In the genomic region with DNA sequence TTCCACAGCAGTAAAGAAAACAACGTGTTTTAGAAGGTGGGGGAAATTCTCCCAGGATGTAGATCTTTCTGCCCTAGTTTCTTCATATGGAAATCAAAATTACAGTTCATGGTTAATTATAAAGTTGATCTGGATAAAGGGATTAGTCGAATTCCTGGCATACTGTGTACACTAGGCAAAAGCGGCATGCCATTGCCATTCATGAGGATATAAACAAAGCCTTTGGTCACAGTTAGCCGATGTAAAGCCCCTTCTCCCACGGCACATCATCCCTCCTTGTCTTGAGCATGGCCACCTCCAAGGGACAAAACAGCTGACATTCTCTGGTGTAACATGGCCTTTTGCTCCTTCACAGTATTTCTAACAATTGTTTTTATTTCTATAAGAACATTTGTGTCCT, we compare ENCODE assay signal across 18 mouse cellular contexts. TPM values are rescaled to one million over a fixed set of nuclear protein-coding genes. Genes with fewer than 3 reads are reported as not detected.
DNase-seq lines count a peak whose midpoint lies in the region; ATAC-seq lines count a peak whose summit lies in the region.
"Had no signal": no experiment of that assay in that cellular context is flagged by ENCODE, and none has a peak within 500 bp of the region (broad histone marks: within the 10 kb centered on the region; RNA-seq: fewer than 3 reads in every experiment).

No protein-coding gene starts in this region.

- no peak overlapping the region for H3K9ac ChIP-seq in neural tube, embryonic 11.5 days (ENCODE audit: low read length)
- no peak overlapping the region for H3K9ac ChIP-seq in hindbrain, embryonic 14.5 days
- no peak overlapping the region for H3K9ac ChIP-seq in neural tube, embryonic 15.5 days (replicated peaks)
- H3K9ac ChIP-seq: embryonic facial prominence, embryonic 12.5 days; heart, embryonic 15.5 days; liver, embryonic 13.5 days had no signal

- H3K27me3 ChIP-seq in neural tube, embryonic 11.5 days (ENCODE audit: control insufficient read depth, insufficient read depth, low read length) = no peaks in the 10 kb centered on the region
- no peaks in the 10 kb centered on the region for H3K27me3 ChIP-seq in hindbrain, embryonic 14.5 days (ENCODE audit: control insufficient read depth, insufficient read depth, low read length)
- peaks cover 4% of the 10 kb centered on the region; the same call in 1 of the 2 replicates for H3K27me3 ChIP-seq in neural tube, embryonic 15.5 days (replicated peaks)

- peaks cover 12% of the 10 kb centered on the region for H3K4me1 ChIP-seq in neural tube, embryonic 11.5 days (ENCODE audit: control insufficient read depth, insufficient read depth, low read length)
- no peaks in the 10 kb centered on the region; the same call in 1 of the 2 replicates for H3K4me1 ChIP-seq in hindbrain, embryonic 14.5 days (replicated peaks; ENCODE audit: control insufficient read depth, insufficient read depth, low read length)
- peaks cover 12% of the 10 kb centered on the region for H3K4me1 ChIP-seq in neural tube, embryonic 15.5 days

- 37% methylated on average over 5 of the region's 5 CpGs for WGBS in neural tube, embryonic 11.5 days
- WGBS in hindbrain, embryonic 14.5 days = 12% methylated on average over 5 of the region's 5 CpGs
- 18% methylated on average over 5 of the region's 5 CpGs for WGBS in neural tube, embryonic 15.5 days

- no peaks in the 10 kb centered on the region for H3K36me3 ChIP-seq in neural tube, embryonic 11.5 days (ENCODE audit: control insufficient read depth, insufficient read depth, low read length)
- no peaks in the 10 kb centered on the region for H3K36me3 ChIP-seq in hindbrain, embryonic 14.5 days (replicated peaks; ENCODE audit: control insufficient read depth, insufficient read depth)
- H3K36me3 ChIP-seq in neural tube, embryonic 15.5 days = no peaks in the 10 kb centered on the region
- H3K36me3 ChIP-seq: embryonic facial prominence, embryonic 12.5 days; G1E; heart, embryonic 15.5 days; liver, embryonic 13.5 days had no signal

- H3K4me2 ChIP-seq in neural tube, embryonic 11.5 days (ENCODE audit: low read depth) = peak overlapping the region; percentile 37
- H3K4me2 ChIP-seq in hindbrain, embryonic 14.5 days (replicated peaks) = peak overlapping the region; percentile 33
- peak overlapping the region; percentile 2; the same call in 1 of the 2 replicates for H3K4me2 ChIP-seq in neural tube, embryonic 15.5 days
- H3K4me2 ChIP-seq: embryonic facial prominence, embryonic 12.5 days; heart, embryonic 15.5 days; liver, embryonic 13.5 days had no signal

- H3K27ac ChIP-seq in neural tube, embryonic 11.5 days (ENCODE audit: low read depth, low read length) = no peak overlapping the region
- H3K27ac ChIP-seq in hindbrain, embryonic 14.5 days = no peak overlapping the region
- H3K27ac ChIP-seq in neural tube, embryonic 15.5 days (replicated peaks) = no peak overlapping the region
- H3K27ac ChIP-seq: embryonic facial prominence, embryonic 12.5 days; heart, embryonic 15.5 days; liver, embryonic 13.5 days had no signal

- peak overlapping the region; percentile 21 for H3K4me3 ChIP-seq in neural tube, embryonic 11.5 days (ENCODE audit: low read depth, low read length)
- 0 out of 2 replicates have a peak overlapping the region, but pooled peaks have one; percentile 7 for H3K4me3 ChIP-seq in hindbrain, embryonic 14.5 days (replicated peaks; ENCODE audit: low read length)
- no peak overlapping the region for H3K4me3 ChIP-seq in neural tube, embryonic 15.5 days (replicated peaks)
- H3K4me3 ChIP-seq: embryonic facial prominence, embryonic 12.5 days; heart, embryonic 15.5 days; liver, embryonic 13.5 days had no signal

- peak; percentile 36 for DNase-seq in embryo, embryonic 10 days (ENCODE audit: low spot score)
- DNase-seq in embryo, embryonic 11 days = no peak
- peak; percentile 32 for DNase-seq in neural tube, embryonic 11.5 days (ENCODE audit: low spot score)
- no peak for DNase-seq in neural tube, embryonic 10.5 days (ENCODE audit: extremely low spot score, low spot score)
- DNase-seq in hindbrain, embryonic 14.5 days (ENCODE audit: low spot score) = no peak
- DNase-seq in heart, adult 11 months = no peak
- no peak for DNase-seq in spleen, postnatal 4 days (ENCODE audit: low spot score in 2 of 2)
- DNase-seq: cerebellum, adult 9-11 months; kidney, adult 2 months; kidney, postnatal 25 days; layer of hippocampus, adult 9-11 months; liver, embryonic 13.5 days; thymus, postnatal 4 days had no signal

- no peaks in the 10 kb centered on the region for H3K9me3 ChIP-seq in neural tube, embryonic 11.5 days (ENCODE audit: control insufficient read depth, low read length)
- H3K9me3 ChIP-seq in hindbrain, embryonic 14.5 days (ENCODE audit: control insufficient read depth, low read length) = no peaks in the 10 kb centered on the region
- no peaks in the 10 kb centered on the region for H3K9me3 ChIP-seq in neural tube, embryonic 15.5 days (replicated peaks)
- H3K9me3 ChIP-seq: embryonic facial prominence, embryonic 12.5 days; G1E; heart, embryonic 15.5 days; liver, embryonic 13.5 days had no signal

- ATAC-seq in neural tube, embryonic 11.5 days (ENCODE audit: insufficient read depth, low FRiP score, low TSS enrichment) = no peak
- ATAC-seq in hindbrain, embryonic 14.5 days (ENCODE audit: low FRiP score) = no peak
- no peak for ATAC-seq in neural tube, embryonic 15.5 days (ENCODE audit: low FRiP score)
- ATAC-seq: CD4-positive, CD25-positive, alpha-beta regulatory T cell, adult 4 months had no signal

RNA-seq across cellular contexts. Expression of a gene that starts 2.4 kb away (rescaled TPM):
- polyA plus RNA-seq in neural tube, embryonic 11.5 days (2014; fragmentation: Nextera tagmentation; extraction: Ambion mirVana) = 35.1 and 38.8 TPM in 2 replicates
- polyA plus RNA-seq in hindbrain, embryonic 14.5 days (2014; fragmentation: Nextera tagmentation; extraction: Ambion mirVana) = 9.8 and 13.2 TPM in 2 replicates
- 7.3 and 9.8 TPM in 2 replicates for polyA plus RNA-seq in neural tube, embryonic 15.5 days (2015; fragmentation: Nextera tagmentation; extraction: Ambion mirVana)
- polyA plus RNA-seq: CD4-positive, CD25-positive, alpha-beta regulatory T cell, adult 4 months; G1E had no signal

RNA-seq across cellular contexts. Expression of a gene that starts 26.9 kb away (rescaled TPM):
- 35.4 and 39.5 TPM in 2 replicates for polyA plus RNA-seq in neural tube, embryonic 11.5 days (2014; fragmentation: Nextera tagmentation; extraction: Ambion mirVana)
- polyA plus RNA-seq in hindbrain, embryonic 14.5 days (2014; fragmentation: Nextera tagmentation; extraction: Ambion mirVana) = 23.8 and 24.5 TPM in 2 replicates
- 17.6 and 18.5 TPM in 2 replicates for polyA plus RNA-seq in neural tube, embryonic 15.5 days (2015; fragmentation: Nextera tagmentation; extraction: Ambion mirVana)

Comparison
In these comparisons a context has a peak if more than half of its experiments do, and no peak if none do; other contexts are left out.
1. DNase-seq: peak in embryo, embryonic 10 days (single experiment) and neural tube, embryonic 11.5 days (single experiment); none in embryo, embryonic 11 days (single experiment), neural tube, embryonic 10.5 days (single experiment), hindbrain, embryonic 14.5 days (single experiment), heart, adult 11 months (single experiment) and spleen, postnatal 4 days (0 of 2).
2. Peak in every context shown above with its lines, with median percentiles within 50 percentile points of each other: H3K4me2 ChIP-seq.